Mouse (Mus musculus) liver, embryonic 16.5 days (tissue): ENCODE measurements around the gene Erich4. TPM values are rescaled to one million over a fixed set of nuclear protein-coding genes. Genes with fewer than 3 reads are reported as not detected.
A peak's percentile ranks its signal among the peaks of the same experiment; 100 is the strongest.
"Not testable (repeated sequence)": the region's sequence is repeated elsewhere in the genome, so short reads cannot be mapped to it uniquely, and the experiment has no call there.

ENCODE experiments used
- ATAC-seq: fragments of 200-750 bp; cut with Nextera tagmentation; 2 replicates; pipeline ENCODE4 v1.8.0; 2017; ENCODE audit warnings: low read depth, mild to moderate bottlenecking, moderate number of reproducible peaks, moderate library complexity
- H3K27ac ChIP-seq: fragments of 300-500 bp; sonication (generic); 2 replicates; pipeline ENCODE4 v1.5.1; 2014; ENCODE audit warnings: mild to moderate bottlenecking, low read length
- H3K27me3 ChIP-seq: fragments of 300-500 bp; sonication (generic); 2 replicates; pipeline ENCODE4 v1.6.1; 2014; ENCODE audit warnings: low read depth, low read length, mixed read lengths; ENCODE audit not compliant: control insufficient read depth, insufficient read depth
- H3K36me3 ChIP-seq: fragments of 300-500 bp; sonication (generic); 2 replicates; pipeline ENCODE4 v1.6.1; 2014; ENCODE audit warnings: mild to moderate bottlenecking; ENCODE audit not compliant: control insufficient read depth, insufficient read depth
- H3K4me1 ChIP-seq: fragments of 300-500 bp; sonication (generic); 2 replicates; pipeline ENCODE4 v1.6.1; 2014; ENCODE audit warnings: low read depth, low read length, mixed read lengths; ENCODE audit not compliant: control insufficient read depth
- H3K4me2 ChIP-seq: fragments of 300-500 bp; sonication (generic); 2 replicates; pipeline ENCODE4 v1.6.1; 2014; ENCODE audit warnings: low read depth, low read length, mixed read lengths
- H3K4me3 ChIP-seq: fragments of 300-500 bp; sonication (generic); 2 replicates; pipeline ENCODE4 v1.5.1; 2014; ENCODE audit warnings: low read depth, mild to moderate bottlenecking, low read length
- H3K9ac ChIP-seq: fragments of 300-500 bp; sonication (generic); 2 replicates; pipeline ENCODE4 v1.6.1; 2014; ENCODE audit warnings: low read depth, low read length
- H3K9me3 ChIP-seq: fragments of 300-500 bp; sonication (generic); replicated peaks from 2 replicates; pipeline ENCODE4 v1.6.1; 2016; ENCODE audit warnings: low read length; ENCODE audit not compliant: control insufficient read depth
- WGBS: fragments of 180-500 bp; shearing (Covaris S2); extraction: QIAGEN DNeasy Blood & Tissue Kit; methylation state at CpG from one replicate; pipeline ENCODE4 v1.1.7; 2014; ENCODE audit not compliant: insufficient replicate concordance; 5-methylcytosine and 5-hydroxymethylcytosine counted together
- polyA plus RNA-seq: library from polyadenylated mRNA; unstranded; fragments of >200 nt; fragmentation: Nextera tagmentation; extraction: Ambion mirVana; gene quantifications from 2 replicates; pipeline ENCODE4 v1.2.1, GENCODE M21; 2015

The Erich4 gene
- polyA plus RNA-seq, 1 experiment from 2014 or later, result 0.65 TPM

GRCm38 (mm10) chr7:25575870-25576269 is 39.8 kb downstream of the Erich4 start:
- no peaks in the 10 kb centered on the region for H3K36me3 ChIP-seq
- WGBS, result 36% methylated on average over 8 of the region's 8 CpGs
- H3K4me2 ChIP-seq, result no peak overlapping the region
- H3K4me3 ChIP-seq, result no peak overlapping the region
- H3K9ac ChIP-seq, result no peak overlapping the region
- no peak for ATAC-seq
- H3K27me3 ChIP-seq, result no peaks in the 10 kb centered on the region
- no peaks in the 10 kb centered on the region for H3K9me3 ChIP-seq
- peaks cover 3% of the 10 kb centered on the region for H3K4me1 ChIP-seq
- H3K27ac ChIP-seq, result no peak overlapping the region

DNA sequence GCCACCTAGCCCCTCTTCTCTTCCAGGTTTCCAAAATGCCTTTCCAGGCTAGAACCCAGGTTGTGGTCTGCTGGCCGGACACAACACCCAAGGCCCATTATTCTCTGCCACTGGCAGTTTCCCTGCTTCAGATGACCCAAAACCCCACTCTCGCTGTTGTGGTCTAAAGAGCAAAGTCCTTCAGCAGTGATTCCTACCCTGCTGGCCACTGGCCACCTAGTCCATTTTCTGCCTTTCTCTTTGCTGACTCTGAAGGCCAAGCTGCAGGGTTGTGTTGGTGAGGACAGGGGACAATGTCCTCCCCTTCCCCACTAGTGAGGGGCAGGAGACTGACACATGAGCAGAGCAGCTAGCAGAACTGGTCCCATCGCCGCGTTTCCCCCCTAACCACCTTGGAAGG is 40.6 kb downstream of the Erich4 start:
- WGBS, result 63% methylated on average over 5 of the region's 5 CpGs
- Histone ChIP-seq H3K4me2 (no peak overlapping the region), H3K4me1 (peaks cover 3% of the 10 kb centered on the region), H3K9me3 (no peaks in the 10 kb centered on the region), H3K27ac (no peak overlapping the region), H3K36me3 (no peaks in the 10 kb centered on the region), H3K4me3 (no peak overlapping the region), H3K27me3 (no peaks in the 10 kb centered on the region), H3K9ac (no peak overlapping the region)
- 0 out of 2 replicates have a peak, but pooled peaks have one; percentile 21 for ATAC-seq

GRCm38 (mm10) chr7:25573806-25574205 is 41.9 kb downstream of the Erich4 start:
- H3K4me1 ChIP-seq, H3K9me3 ChIP-seq, H3K27ac ChIP-seq, H3K27me3 ChIP-seq, H3K36me3 ChIP-seq, H3K4me3 ChIP-seq, ATAC-seq, H3K9ac ChIP-seq, H3K4me2 ChIP-seq: not testable (repeated sequence)
- WGBS, result 54% methylated on average over 5 of the region's 5 CpGs

GRCm38 (mm10) chr7:25568721-25569120 is 47.0 kb downstream of the Erich4 start:
- Histone ChIP-seq H3K27me3 (no peaks in the 10 kb centered on the region), H3K27ac (no peak overlapping the region), H3K4me2 (no peak overlapping the region), H3K4me1 (no peaks in the 10 kb centered on the region), H3K36me3 (no peaks in the 10 kb centered on the region), H3K9ac (no peak overlapping the region), H3K9me3 (no peaks in the 10 kb centered on the region), H3K4me3 (no peak overlapping the region)
- no peak for ATAC-seq
- 85% methylated on average over 7 of the region's 7 CpGs for WGBS

Other genes with a start within 250 kb of the Erich4 start
- gene Cnfn, start 246.2 kb downstream of the Erich4 start, polyA plus RNA-seq, result not detected in 2 replicates
- gene Lipe, start 217.2 kb downstream of the Erich4 start, polyA plus RNA-seq, result 3.4 and 3.8 TPM in 2 replicates
- 0.15 TPM in 1 of 2 replicates, not detected in the other for gene Cxcl17, start 203.0 kb downstream of the Erich4 start, polyA plus RNA-seq
- 15.0 and 19.6 TPM in 2 replicates for gene Ceacam1, start 138.3 kb downstream of the Erich4 start, polyA plus RNA-seq
- gene Ceacam2, start 76.0 kb downstream of the Erich4 start, polyA plus RNA-seq, result not detected in 2 replicates
- gene Dmac2, start 3.5 kb upstream of the Erich4 start, polyA plus RNA-seq, result 8.1 and 8.9 TPM in 2 replicates
- 2.9 and 3.1 TPM in 2 replicates for gene B3gnt8, start 10.8 kb upstream of the Erich4 start, polyA plus RNA-seq
- 36.7 and 43.1 TPM in 2 replicates for gene Bckdha, start 43.1 kb upstream of the Erich4 start, polyA plus RNA-seq
- 39.1 and 40.7 TPM in 2 replicates for gene Exosc5, start 43.3 kb upstream of the Erich4 start, polyA plus RNA-seq
- 0.78 and 1.3 TPM in 2 replicates for gene Tmem91, start 59.3 kb upstream of the Erich4 start, polyA plus RNA-seq
- 20.1 and 21.0 TPM in 2 replicates for gene B9d2, start 64.9 kb upstream of the Erich4 start, polyA plus RNA-seq
- 3.1 and 4.1 TPM in 2 replicates for gene Tgfb1, start 71.1 kb upstream of the Erich4 start, polyA plus RNA-seq
- gene Ccdc97, start 103.2 kb upstream of the Erich4 start, polyA plus RNA-seq, result 8.5 and 11.9 TPM in 2 replicates
- 24.8 and 24.9 TPM in 2 replicates for gene Hnrnpul1, start 138.9 kb upstream of the Erich4 start, polyA plus RNA-seq
- gene Axl, start 172.8 kb upstream of the Erich4 start, polyA plus RNA-seq, result 20.2 and 24.9 TPM in 2 replicates
- gene Cyp2s1, start 201.0 kb upstream of the Erich4 start, polyA plus RNA-seq, result 0.42 and 0.80 TPM in 2 replicates